Mouse (Mus musculus) lung, postnatal 25 days (tissue): Measurements from ENCODE around the gene Accs.

Experiments
- DNase-seq: peaks from one replicate; pipeline ENCODE4 v3.0.0; 2022; ENCODE audit warnings: low spot score

Gene Accs

GRCm38 (mm10) chr2:93791516-93792499, 57.9 kb downstream of the Accs start:
- peak; percentile 80 for DNase-seq

GRCm38 (mm10) chr2:93790798-93791345, 58.9 kb downstream of the Accs start:
- DNase-seq, result no peak

- no peak for DNase-seq
These were observed 61.2 kb downstream of the Accs start for GRCm38 (mm10) chr2:93788557-93788956.

GRCm38 (mm10) chr2:93786175-93786574, 63.6 kb downstream of the Accs start:
- DNase-seq, result peak; percentile 79

- DNase-seq, result no peak
These were observed 64.3 kb downstream of the Accs start for GRCm38 (mm10) chr2:93785432-93785798.

GRCm38 (mm10) chr2:93784721-93785431, 64.9 kb downstream of the Accs start:
- no peak for DNase-seq

GRCm38 (mm10) chr2:93783926-93784539, 65.7 kb downstream of the Accs start:
- no peak for DNase-seq
